Comparison of ENCODE assay signal across 8 mouse cellular contexts in genomic region chr9:121337216-121337937, GRCm38 (mm10). TPM values are rescaled to one million over a fixed set of nuclear protein-coding genes. Genes with fewer than 3 reads are reported as not detected.
DNase-seq lines count a peak whose midpoint lies in the region; ATAC-seq lines count a peak whose summit lies in the region.

No protein-coding gene starts in this region.

- no peak overlapping the region for H3K9ac ChIP-seq in heart, embryonic 11.5 days (ENCODE audit: low read depth, low read length)
- no peak overlapping the region for H3K9ac ChIP-seq in limb, embryonic 12.5 days (replicated peaks)
- no peak overlapping the region for H3K9ac ChIP-seq in liver, embryonic 11.5 days (ENCODE audit: low read depth, low read length)

- WGBS in heart, embryonic 11.5 days (ENCODE audit: insufficient replicate concordance) = 63% methylated on average over 9 of the region's 9 CpGs
- WGBS in limb, embryonic 12.5 days = 61% methylated on average over 9 of the region's 9 CpGs
- 63% methylated on average over 9 of the region's 9 CpGs for WGBS in liver, embryonic 11.5 days

- DNase-seq in right cerebral cortex, adult 18-20 months = peak; percentile 38
- no peak for DNase-seq in right cerebral cortex, postnatal 10 days (ENCODE audit: low spot score in 2 of 2)
- peak; percentile 78 for DNase-seq in retina, embryonic 14.5 days (ENCODE audit: low spot score)
- DNase-seq in cerebellum, adult 11 months = no peak
- no peak for DNase-seq in liver, embryonic 11.5 days (ENCODE audit: low spot score)

- H3K4me1 ChIP-seq in heart, embryonic 11.5 days (ENCODE audit: control insufficient read depth, insufficient read depth, low read length) = peaks cover 44% of the 10 kb centered on the region
- H3K4me1 ChIP-seq in limb, embryonic 12.5 days (replicated peaks) = peaks cover 74% of the 10 kb centered on the region
- peaks cover 10% of the 10 kb centered on the region; the same call in 1 of the 2 replicates for H3K4me1 ChIP-seq in liver, embryonic 11.5 days (replicated peaks; ENCODE audit: control insufficient read depth, insufficient read depth, low read length)

- H3K4me3 ChIP-seq in heart, embryonic 11.5 days (ENCODE audit: low read depth, low read length) = no peak overlapping the region
- no peak overlapping the region for H3K4me3 ChIP-seq in limb, embryonic 12.5 days (replicated peaks)
- H3K4me3 ChIP-seq in liver, embryonic 11.5 days (ENCODE audit: low read depth, low read length) = no peak overlapping the region

- H3K9me3 ChIP-seq in heart, embryonic 11.5 days (replicated peaks; ENCODE audit: control insufficient read depth, low read length) = no peaks in the 10 kb centered on the region
- H3K9me3 ChIP-seq in limb, embryonic 12.5 days = no peaks in the 10 kb centered on the region
- H3K9me3 ChIP-seq in liver, embryonic 11.5 days (ENCODE audit: control insufficient read depth, low read length) = no peaks in the 10 kb centered on the region

- no peak overlapping the region for H3K4me2 ChIP-seq in heart, embryonic 11.5 days
- no peak overlapping the region for H3K4me2 ChIP-seq in limb, embryonic 12.5 days
- no peak overlapping the region for H3K4me2 ChIP-seq in liver, embryonic 11.5 days

- H3K36me3 ChIP-seq in heart, embryonic 11.5 days (ENCODE audit: control insufficient read depth, insufficient read depth, low read length) = no peaks in the 10 kb centered on the region
- H3K36me3 ChIP-seq in limb, embryonic 12.5 days = no peaks in the 10 kb centered on the region
- no peaks in the 10 kb centered on the region for H3K36me3 ChIP-seq in liver, embryonic 11.5 days (ENCODE audit: control insufficient read depth, insufficient read depth, low read length)

- H3K27ac ChIP-seq in heart, embryonic 11.5 days (ENCODE audit: low read depth, low read length) = peak overlapping the region; percentile 58
- H3K27ac ChIP-seq in limb, embryonic 12.5 days = peak overlapping the region; percentile 79
- no peak overlapping the region for H3K27ac ChIP-seq in liver, embryonic 11.5 days (ENCODE audit: low read depth, low read length)

- ATAC-seq in heart, embryonic 11.5 days (replicated peaks; ENCODE audit: insufficient number of reproducible peaks, low FRiP score, low TSS enrichment) = no peak
- ATAC-seq in limb, embryonic 12.5 days (ENCODE audit: insufficient number of reproducible peaks, insufficient read depth, low FRiP score, low TSS enrichment, low read depth) = no peak
- no peak for ATAC-seq in erythroblast, adult 5-6 weeks (replicated peaks; ENCODE audit: low FRiP score, poor library complexity, severe bottlenecking)
- no peak for ATAC-seq in liver, embryonic 11.5 days (replicated peaks; ENCODE audit: low FRiP score)

- H3K27me3 ChIP-seq in heart, embryonic 11.5 days (ENCODE audit: control insufficient read depth, insufficient read depth, low read length) = no peaks in the 10 kb centered on the region
- H3K27me3 ChIP-seq in limb, embryonic 12.5 days = no peaks in the 10 kb centered on the region
- no peaks in the 10 kb centered on the region for H3K27me3 ChIP-seq in liver, embryonic 11.5 days (replicated peaks; ENCODE audit: control insufficient read depth, insufficient read depth, low read length)

RNA-seq across cellular contexts. Expression of gene Trak1, which starts 40.1 kb away (rescaled TPM):
- 21.3 and 27.2 TPM in 2 replicates for polyA plus RNA-seq in heart, embryonic 11.5 days (2014; fragmentation: Nextera tagmentation; extraction: Ambion mirVana)
- polyA plus RNA-seq in limb, embryonic 12.5 days (2016; fragmentation: Nextera tagmentation; extraction: Ambion mirVana) = 15.2 and 16.3 TPM in 2 replicates
- 5.0 and 36.9 TPM in 2 replicates for total RNA-seq in erythroblast, adult 5-6 weeks (2015; ENCODE audit: low replicate concordance)
- total RNA-seq in erythroblast, adult 5-6 weeks (2017; ENCODE audit: low replicate concordance) = 3.0 and 6.7 TPM in 2 replicates
- polyA plus RNA-seq in liver, embryonic 11.5 days (2014; fragmentation: Nextera tagmentation; extraction: Ambion mirVana) = 11.2 and 13.1 TPM in 2 replicates

Comparison
In these comparisons a context has a peak if more than half of its experiments do, and no peak if none do; other contexts are left out.
1. DNase-seq: peak in right cerebral cortex, adult 18-20 months (single experiment) and retina, embryonic 14.5 days (single experiment); none in right cerebral cortex, postnatal 10 days (0 of 2), cerebellum, adult 11 months (single experiment) and liver, embryonic 11.5 days (single experiment).